Mouse (Mus musculus) heart, postnatal 0 days (tissue): ENCODE measurements around the gene St6gal1.

Source experiments
- CTCF ChIP-seq: IDR thresholded peaks from 2 replicates; pipeline ENCODE4 v1.5.1; 2016; ENCODE audit warnings: antibody characterized with exemption, control low read depth, low read depth
- EP300 ChIP-seq: IDR thresholded peaks from 2 replicates; pipeline ENCODE4 v1.6.1; 2016; ENCODE audit warnings: antibody characterized with exemption, low read depth

DNA sequence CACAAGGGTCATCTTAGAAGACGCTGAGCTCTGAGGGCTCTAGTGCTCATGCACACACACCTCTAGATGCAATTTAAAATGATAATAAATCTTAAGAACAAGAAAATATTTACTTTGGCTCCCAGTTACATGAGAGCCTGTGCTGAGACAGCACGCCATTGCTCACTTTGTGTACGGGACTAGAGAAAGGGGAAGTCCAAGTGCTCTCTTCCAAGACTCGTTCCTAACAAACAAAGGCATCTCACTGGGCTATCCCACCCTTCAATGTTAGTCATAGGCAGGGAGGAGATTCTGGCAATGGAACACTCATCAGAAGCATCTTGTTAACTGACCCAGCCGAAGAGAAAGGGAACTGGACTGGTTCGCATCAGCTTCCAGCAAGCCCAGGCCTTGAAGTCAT is 108.1 kb downstream of the St6gal1 start:
- TF ChIP-seq CTCF (no peak), EP300 (no peak)
